Comparison of ENCODE assay signal across 21 mouse cellular contexts in the genomic region with DNA sequence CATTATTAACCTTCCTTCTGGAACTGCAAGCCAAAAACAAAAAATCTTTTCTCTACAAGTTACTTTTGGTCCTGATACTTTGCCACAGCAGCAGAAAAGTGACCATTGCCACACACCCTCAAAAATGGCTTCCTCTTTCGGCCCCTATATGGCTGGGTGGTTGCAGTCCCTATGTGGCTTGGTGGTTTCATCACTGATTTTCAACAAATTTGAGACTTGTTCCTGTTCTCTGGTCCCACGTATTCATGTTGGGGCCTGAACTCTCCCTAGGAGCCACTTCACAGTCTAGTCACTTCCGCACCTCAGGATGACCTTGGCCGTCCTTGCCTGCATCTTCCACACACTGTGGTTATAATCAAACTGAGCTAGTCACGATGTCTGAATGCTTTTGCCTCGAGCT. TPM values are rescaled to one million over a fixed set of nuclear protein-coding genes. Genes with fewer than 3 reads are reported as not detected.
A peak's percentile ranks its signal among the peaks of the same experiment; 100 is the strongest.
DNase-seq lines count a peak whose midpoint lies in the region; ATAC-seq and TF ChIP-seq lines count a peak whose summit lies in the region.
"Had no signal": no experiment of that assay in that cellular context is flagged by ENCODE, and none has a peak within 500 bp of the region (broad histone marks: within the 10 kb centered on the region; RNA-seq: fewer than 3 reads in every experiment).

No protein-coding gene starts in this region.

- no peak overlapping the region for H3K4me3 ChIP-seq in liver, embryonic 14.5 days (ENCODE audit: insufficient read depth in 1 of 2, low read depth in 2 of 2, low read length in 2 of 2)
- no peak overlapping the region for H3K4me3 ChIP-seq in bone marrow, adult 2 months (replicated peaks; ENCODE audit: control insufficient read depth, low read depth, low read length)
- no peak overlapping the region for H3K4me3 ChIP-seq in liver, postnatal 0 days (ENCODE audit: low read depth, low read length)
- H3K4me3 ChIP-seq: forebrain, embryonic 12.5 days; hindbrain, embryonic 15.5 days; megakaryocyte, embryonic 14.5 days; neural tube, embryonic 12.5 days had no signal

- no peak overlapping the region for H3K4me2 ChIP-seq in liver, embryonic 14.5 days (ENCODE audit: low read depth)
- no peak overlapping the region for H3K4me2 ChIP-seq in liver, postnatal 0 days (ENCODE audit: low read depth, low read length)
- H3K4me2 ChIP-seq: forebrain, embryonic 12.5 days; heart, embryonic 11.5 days; hindbrain, embryonic 15.5 days; neural tube, embryonic 12.5 days had no signal

- H3K9ac ChIP-seq in liver, embryonic 14.5 days (replicated peaks): no peak overlapping the region
- no peak overlapping the region for H3K9ac ChIP-seq in liver, postnatal 0 days (replicated peaks)
- H3K9ac ChIP-seq: forebrain, embryonic 12.5 days; hindbrain, embryonic 15.5 days; neural tube, embryonic 12.5 days had no signal

- no peak for TF ChIP-seq CTCF in liver, embryonic 14.5 days (IDR thresholded peaks at IDR 0.05; ENCODE audit: low read depth)
- no peak for TF ChIP-seq CTCF in bone marrow, adult 2 months (IDR thresholded peaks at IDR 0.05; ENCODE audit: control insufficient read depth, insufficient read depth, low read length)
- TF ChIP-seq CTCF in liver, postnatal 0 days (IDR thresholded peaks at IDR 0.05; ENCODE audit: low read depth): no peak

- H3K36me3 ChIP-seq in liver, embryonic 14.5 days (replicated peaks; ENCODE audit: control insufficient read depth, insufficient read depth, low read depth): no peaks in the 10 kb centered on the region
- no peaks in the 10 kb centered on the region for H3K36me3 ChIP-seq in liver, postnatal 0 days (replicated peaks; ENCODE audit: insufficient read depth, low read length)
- H3K36me3 ChIP-seq: forebrain, embryonic 12.5 days; hindbrain, embryonic 15.5 days; neural tube, embryonic 12.5 days had no signal

- H3K27ac ChIP-seq in liver, embryonic 14.5 days: no peak overlapping the region
- H3K27ac ChIP-seq in bone marrow, adult 2 months (ENCODE audit: control insufficient read depth, insufficient read depth, low read depth, low read length, poor library complexity): peak overlapping the region; percentile 62
- H3K27ac ChIP-seq in liver, postnatal 0 days (ENCODE audit: low read depth): peak overlapping the region; percentile 48
- H3K27ac ChIP-seq: forebrain, embryonic 12.5 days; hindbrain, embryonic 15.5 days; neural tube, embryonic 12.5 days had no signal

- TF ChIP-seq POLR2A in bone marrow, adult 2 months (IDR thresholded peaks at IDR 0.05; ENCODE audit: borderline replicate concordance, control insufficient read depth, low read depth, low read length): no peak

- WGBS in liver, embryonic 14.5 days (ENCODE audit: insufficient replicate concordance): 50% methylated on average over 6 of the region's 6 CpGs
- WGBS in bone marrow, adult 2 months: 33% methylated on average over 6 of the region's 6 CpGs
- WGBS in liver, postnatal 0 days (ENCODE audit: insufficient replicate concordance): 60% methylated on average over 6 of the region's 6 CpGs

- peak in 2 of 3 experiments; percentile 12 to 23 for DNase-seq in liver, embryonic 14.5 days (ENCODE audit: low read depth in 3 of 3, low spot score in 3 of 3)
- DNase-seq in liver: no peak
- DNase-seq in liver, postnatal 0 days: peak; percentile 31
- DNase-seq in testis, postnatal 10 days (ENCODE audit: low spot score): peak; percentile 25
- no peak for DNase-seq in spleen, postnatal 10 days (ENCODE audit: low spot score in 2 of 2)
- DNase-seq in ovary, adult 18-20 months (ENCODE audit: low spot score): no peak
- DNase-seq: cerebellum, adult 11 months; cerebellum, postnatal 14 days; gastrocnemius, postnatal 25 days; heart, postnatal 14 days; thymus, adult 18-20 months had no signal

- no peak for ATAC-seq in liver, embryonic 14.5 days (ENCODE audit: insufficient read depth)
- peak; percentile 64 for ATAC-seq in liver, postnatal 0 days
- ATAC-seq: intestine, embryonic 16.5 days; midbrain, embryonic 16.5 days; Patski had no signal

- H3K4me1 ChIP-seq in liver, embryonic 14.5 days (replicated peaks; ENCODE audit: control insufficient read depth in 2 of 2, insufficient read depth in 2 of 2, low read length in 1 of 2): peaks cover 0 to 6% of the 10 kb centered on the region in 2 experiments; a peak in 2 of 4 replicates
- H3K4me1 ChIP-seq in bone marrow, adult 2 months (ENCODE audit: control insufficient read depth, insufficient read depth, low read length): peaks cover 19% of the 10 kb centered on the region
- H3K4me1 ChIP-seq in liver, postnatal 0 days (ENCODE audit: insufficient read depth): no peaks in the 10 kb centered on the region; the same call in none of the 2 replicates
- H3K4me1 ChIP-seq: forebrain, embryonic 12.5 days; hindbrain, embryonic 15.5 days; neural tube, embryonic 12.5 days had no signal

- H3K9me3 ChIP-seq in liver, embryonic 14.5 days (ENCODE audit: control insufficient read depth, low read length): no peaks in the 10 kb centered on the region
- H3K9me3 ChIP-seq in liver, postnatal 0 days (ENCODE audit: low read length): no peaks in the 10 kb centered on the region
- H3K9me3 ChIP-seq: forebrain, embryonic 12.5 days; hindbrain, embryonic 15.5 days; megakaryocyte, embryonic 14.5 days; neural tube, embryonic 12.5 days had no signal

- no peak for TF ChIP-seq EP300 in liver, embryonic 14.5 days (IDR thresholded peaks at IDR 0.05; ENCODE audit: low read depth)
- no peak for TF ChIP-seq EP300 in liver, postnatal 0 days (IDR thresholded peaks at IDR 0.05; ENCODE audit: low read depth)

- no peaks in the 10 kb centered on the region for H3K27me3 ChIP-seq in liver, embryonic 14.5 days (ENCODE audit: control insufficient read depth, insufficient read depth, low read length)
- no peaks in the 10 kb centered on the region for H3K27me3 ChIP-seq in liver, postnatal 0 days (ENCODE audit: insufficient read depth, low read length)
- H3K27me3 ChIP-seq: forebrain, embryonic 12.5 days; hindbrain, embryonic 15.5 days; megakaryocyte, embryonic 14.5 days; neural tube, embryonic 12.5 days; Patski had no signal

RNA-seq across cellular contexts. Expression of gene Pilra, which starts 7.4 kb away (rescaled TPM):
- polyA plus RNA-seq in liver, embryonic 14.5 days (2012; rRNA removed): 1.5 and 1.7 TPM in 2 replicates
- 2.0 and 2.2 TPM in 2 replicates for polyA plus RNA-seq in liver, embryonic 14.5 days (2014; fragmentation: Nextera tagmentation; extraction: Ambion mirVana)
- polyA plus RNA-seq in bone marrow, adult 2 months (2011; ENCODE audit: insufficient read depth, insufficient read length, low replicate concordance, missing spikeins): 27.5 and 45.8 TPM in 2 replicates
- 8.7 and 12.1 TPM in 2 replicates for polyA plus RNA-seq in liver, postnatal 0 days (2015; fragmentation: Nextera tagmentation; extraction: Ambion mirVana)

RNA-seq across cellular contexts. Expression of gene Pilrb1, which starts 29.2 kb away (rescaled TPM):
- polyA plus RNA-seq in liver, embryonic 14.5 days (2012; rRNA removed): 2.2 and 3.0 TPM in 2 replicates
- polyA plus RNA-seq in liver, embryonic 14.5 days (2014; fragmentation: Nextera tagmentation; extraction: Ambion mirVana): 3.1 and 3.8 TPM in 2 replicates
- polyA plus RNA-seq in bone marrow, adult 2 months (2011; ENCODE audit: insufficient read depth, insufficient read length, low replicate concordance, missing spikeins): 12.3 and 32.6 TPM in 2 replicates
- polyA plus RNA-seq in liver, postnatal 0 days (2015; fragmentation: Nextera tagmentation; extraction: Ambion mirVana): 11.7 and 11.9 TPM in 2 replicates
- polyA plus RNA-seq: brain, embryonic 14.5 days; forebrain, embryonic 12.5 days; hindbrain, embryonic 15.5 days; midbrain, embryonic 16.5 days; neural tube, embryonic 12.5 days; Patski had no signal

RNA-seq across cellular contexts. Expression of gene Zcwpw1, which starts 41.1 kb away (rescaled TPM):
- 2.2 and 3.1 TPM in 2 replicates for polyA plus RNA-seq in liver, embryonic 14.5 days (2012; rRNA removed)
- 2.1 and 2.4 TPM in 2 replicates for polyA plus RNA-seq in liver, embryonic 14.5 days (2014; fragmentation: Nextera tagmentation; extraction: Ambion mirVana)
- 9.5 and 18.7 TPM in 2 replicates for polyA plus RNA-seq in bone marrow, adult 2 months (2011; ENCODE audit: insufficient read depth, insufficient read length, low replicate concordance, missing spikeins)
- 1.5 and 1.9 TPM in 2 replicates for polyA plus RNA-seq in liver, postnatal 0 days (2015; fragmentation: Nextera tagmentation; extraction: Ambion mirVana)

RNA-seq across cellular contexts. Expression of gene Mepce, which starts 41.2 kb away (rescaled TPM):
- 12.2 and 13.3 TPM in 2 replicates for polyA plus RNA-seq in liver, embryonic 14.5 days (2012; rRNA removed)
- 5.1 and 6.4 TPM in 2 replicates for polyA plus RNA-seq in liver, embryonic 14.5 days (2014; fragmentation: Nextera tagmentation; extraction: Ambion mirVana)
- 25.6 and 45.6 TPM in 2 replicates for polyA plus RNA-seq in bone marrow, adult 2 months (2011; ENCODE audit: insufficient read depth, insufficient read length, low replicate concordance, missing spikeins)
- polyA plus RNA-seq in liver, postnatal 0 days (2015; fragmentation: Nextera tagmentation; extraction: Ambion mirVana): 4.7 and 5.0 TPM in 2 replicates

RNA-seq across cellular contexts. Expression of gene Pilrb2, which starts 42.9 kb away (rescaled TPM):
- polyA plus RNA-seq in liver, embryonic 14.5 days (2012; rRNA removed): 1.3 and 2.0 TPM in 2 replicates
- 2.7 and 3.5 TPM in 2 replicates for polyA plus RNA-seq in liver, embryonic 14.5 days (2014; fragmentation: Nextera tagmentation; extraction: Ambion mirVana)
- 30.9 and 80.6 TPM in 2 replicates for polyA plus RNA-seq in bone marrow, adult 2 months (2011; ENCODE audit: insufficient read depth, insufficient read length, low replicate concordance, missing spikeins)
- polyA plus RNA-seq in liver, postnatal 0 days (2015; fragmentation: Nextera tagmentation; extraction: Ambion mirVana): 11.6 and 13.2 TPM in 2 replicates
- polyA plus RNA-seq: forebrain, embryonic 12.5 days; hindbrain, embryonic 15.5 days; midbrain, embryonic 16.5 days; neural tube, embryonic 12.5 days; Patski had no signal

Comparison
In these comparisons a context has a peak if more than half of its experiments do, and no peak if none do; other contexts are left out.
1. DNase-seq: peak in liver, embryonic 14.5 days (2 of 3), liver, postnatal 0 days (single experiment) and testis, postnatal 10 days (single experiment); none in liver (single experiment), spleen, postnatal 10 days (0 of 2) and ovary, adult 18-20 months (single experiment).